Mouse (Mus musculus): Measurements from ENCODE around the gene Fam83d. TPM values are rescaled to one million over a fixed set of nuclear protein-coding genes. Genes with fewer than 3 reads are reported as not detected.
"Not testable (repeated sequence)": the region's sequence is repeated elsewhere in the genome, so short reads cannot be mapped to it uniquely, and the experiment has no call there.

Gene Fam83d
- polyA plus RNA-seq, 1 experiment: 6.7 TPM

GRCm38 (mm10) chr2:158730896-158731295, 37.0 kb upstream of the Fam83d start:
- Histone ChIP-seq H3K4me3 (replicated peaks; ENCODE audit: extremely low read depth, low read depth, low read length) (no peak overlapping the region), H3K4me1 (ENCODE audit: control insufficient read depth, insufficient read depth, low read length) (peaks cover 29% of the 10 kb centered on the region)
- DNase-seq: no peak
- WGBS: 76% methylated on average over 3 of the region's 3 CpGs
- TF ChIP-seq CTCF (IDR thresholded peaks at IDR 0.05; ENCODE audit: insufficient read depth, low read length) (no peak), POLR2A (IDR thresholded peaks at IDR 0.05; ENCODE audit: borderline replicate concordance, extremely low read depth, low read depth, low read length) (no peak)

GRCm38 (mm10) chr2:158732521-158732920, 35.4 kb upstream of the Fam83d start:
- no peak for DNase-seq
- no peak for TF ChIP-seq POLR2A (IDR thresholded peaks at IDR 0.05; ENCODE audit: borderline replicate concordance, extremely low read depth, low read depth, low read length)
- no peak for TF ChIP-seq CTCF (IDR thresholded peaks at IDR 0.05; ENCODE audit: insufficient read depth, low read length)
- Histone ChIP-seq H3K4me3 (replicated peaks; ENCODE audit: extremely low read depth, low read depth, low read length) (no peak overlapping the region), H3K4me1 (ENCODE audit: control insufficient read depth, insufficient read depth, low read length) (peaks cover 27% of the 10 kb centered on the region)
- WGBS: 82% methylated on average over 9 of the region's 9 CpGs

- DNase-seq: no peak
- TF ChIP-seq CTCF (IDR thresholded peaks at IDR 0.05; ENCODE audit: insufficient read depth, low read length) (no peak), POLR2A (IDR thresholded peaks at IDR 0.05; ENCODE audit: borderline replicate concordance, extremely low read depth, low read depth, low read length) (no peak)
- Histone ChIP-seq H3K4me3 (replicated peaks; ENCODE audit: extremely low read depth, low read depth, low read length) (no peak overlapping the region), H3K4me1 (ENCODE audit: control insufficient read depth, insufficient read depth, low read length) (peaks cover 27% of the 10 kb centered on the region)
- WGBS: 60% methylated on average over 4 of the region's 4 CpGs
Measured at GRCm38 (mm10) chr2:158733136-158733535, 34.8 kb upstream of the Fam83d start.

- TF ChIP-seq CTCF (IDR thresholded peaks at IDR 0.05; ENCODE audit: insufficient read depth, low read length) (no peak), POLR2A (IDR thresholded peaks at IDR 0.05; ENCODE audit: borderline replicate concordance, extremely low read depth, low read depth, low read length) (no peak)
- DNase-seq: no peak
- Histone ChIP-seq H3K4me3 (replicated peaks; ENCODE audit: extremely low read depth, low read depth, low read length) (no peak overlapping the region), H3K4me1 (ENCODE audit: control insufficient read depth, insufficient read depth, low read length) (peaks cover 27% of the 10 kb centered on the region)
- 28% methylated on average over 6 of the region's 6 CpGs for WGBS
Measured at GRCm38 (mm10) chr2:158733914-158734313, 34.0 kb upstream of the Fam83d start.

GRCm38 (mm10) chr2:158734500-158735152, 33.3 kb upstream of the Fam83d start:
- no peak for TF ChIP-seq POLR2A (IDR thresholded peaks at IDR 0.05; ENCODE audit: borderline replicate concordance, extremely low read depth, low read depth, low read length)
- no peak for TF ChIP-seq CTCF (IDR thresholded peaks at IDR 0.05; ENCODE audit: insufficient read depth, low read length)
- Histone ChIP-seq H3K4me3 (replicated peaks; ENCODE audit: extremely low read depth, low read depth, low read length) (no peak overlapping the region), H3K4me1 (ENCODE audit: control insufficient read depth, insufficient read depth, low read length) (peaks cover 27% of the 10 kb centered on the region)
- WGBS: 35% methylated on average over 7 of the region's 7 CpGs
- DNase-seq: no peak

GRCm38 (mm10) chr2:158735340-158735739, 32.6 kb upstream of the Fam83d start:
- no peak for DNase-seq
- TF ChIP-seq CTCF (IDR thresholded peaks at IDR 0.05; ENCODE audit: insufficient read depth, low read length): no peak
- no peak for TF ChIP-seq POLR2A (IDR thresholded peaks at IDR 0.05; ENCODE audit: borderline replicate concordance, extremely low read depth, low read depth, low read length)
- 60% methylated on average over 8 of the region's 8 CpGs for WGBS

GRCm38 (mm10) chr2:158736247-158736646, 31.6 kb upstream of the Fam83d start:
- not testable (repeated sequence) for H3K4me3 ChIP-seq (replicated peaks; ENCODE audit: extremely low read depth, low read depth, low read length); DNase-seq
- peaks cover 27% of the 10 kb centered on the region for H3K4me1 ChIP-seq (ENCODE audit: control insufficient read depth, insufficient read depth, low read length)
- WGBS: 90% methylated on average over 4 of the region's 4 CpGs

More at GRCm38 (mm10) chr2:158735340-158735739, 32.6 kb upstream of the Fam83d start:
- H3K4me1 ChIP-seq (ENCODE audit: control insufficient read depth, insufficient read depth, low read length): peaks cover 27% of the 10 kb centered on the region
- H3K4me3 ChIP-seq (replicated peaks; ENCODE audit: extremely low read depth, low read depth, low read length): no peak overlapping the region

- no peak for DNase-seq
- Histone ChIP-seq H3K4me3 (replicated peaks; ENCODE audit: extremely low read depth, low read depth, low read length) (no peak overlapping the region), H3K4me1 (ENCODE audit: control insufficient read depth, insufficient read depth, low read length) (peaks cover 17% of the 10 kb centered on the region)
- TF ChIP-seq CTCF (IDR thresholded peaks at IDR 0.05; ENCODE audit: insufficient read depth, low read length) (no peak), POLR2A (IDR thresholded peaks at IDR 0.05; ENCODE audit: borderline replicate concordance, extremely low read depth, low read depth, low read length) (no peak)
- WGBS: 87% methylated on average over 11 of the region's 11 CpGs
Measured at GRCm38 (mm10) chr2:158738591-158738990, 29.3 kb upstream of the Fam83d start.

- no peak overlapping the region for H3K4me3 ChIP-seq (replicated peaks; ENCODE audit: extremely low read depth, low read depth, low read length)
- DNase-seq: no peak
- no peak for TF ChIP-seq CTCF (IDR thresholded peaks at IDR 0.05; ENCODE audit: insufficient read depth, low read length)
- TF ChIP-seq POLR2A (IDR thresholded peaks at IDR 0.05; ENCODE audit: borderline replicate concordance, extremely low read depth, low read depth, low read length): no peak
- peaks cover 14% of the 10 kb centered on the region for H3K4me1 ChIP-seq (ENCODE audit: control insufficient read depth, insufficient read depth, low read length)
- WGBS: 81% methylated on average over 3 of the region's 3 CpGs
Measured at GRCm38 (mm10) chr2:158739113-158739512, 28.8 kb upstream of the Fam83d start.

GRCm38 (mm10) chr2:158741011-158741501, 26.8 kb upstream of the Fam83d start:
- Histone ChIP-seq H3K4me1 (ENCODE audit: control insufficient read depth, insufficient read depth, low read length) (peaks cover 5% of the 10 kb centered on the region), H3K4me3 (replicated peaks; ENCODE audit: extremely low read depth, low read depth, low read length) (no peak overlapping the region)
- whole genome bisulfite sequencing: 54% methylated on average over 9 of the region's 9 CpGs
- DNase-seq: no peak
- TF ChIP-seq POLR2A (IDR thresholded peaks at IDR 0.05; ENCODE audit: borderline replicate concordance, extremely low read depth, low read depth, low read length): no peak
- TF ChIP-seq CTCF (IDR thresholded peaks at IDR 0.05; ENCODE audit: insufficient read depth, low read length): no peak
